Mouse (Mus musculus) forebrain, postnatal 0 days (tissue): ENCODE measurements at regions not wholly inside any gene's neighbourhood (a gene's known extent, or its start where the extent isn't known, plus 50 kb on each side); places are given as distances from the start of the nearest gene placed in this dataset.

ENCODE experiments used
- ATAC-seq: fragments of 200-750 bp; cut with Nextera tagmentation; 2 replicates; pipeline ENCODE4 v1.8.0; 2017; ENCODE audit warnings: mild to moderate bottlenecking, moderate library complexity
- DNase-seq: peaks from one replicate; pipeline ENCODE4 v3.0.0-alpha.2; 2015
- H3K27ac ChIP-seq: fragments of 300-500 bp; sonication (generic); 2 replicates; pipeline ENCODE4 v1.5.1; 2014; ENCODE audit warnings: low read depth, mild to moderate bottlenecking, antibody characterized with exemption, low read length, moderate library complexity, mixed read lengths
- H3K27me3 ChIP-seq: fragments of 300-500 bp; sonication (generic); 2 replicates; pipeline ENCODE4 v1.6.1; 2014; ENCODE audit warnings: mild to moderate bottlenecking, low read length, mixed read lengths; ENCODE audit not compliant: insufficient read depth
- H3K36me3 ChIP-seq: fragments of 300-500 bp; sonication (generic); 2 replicates; pipeline ENCODE4 v1.6.1; 2014; ENCODE audit warnings: mild to moderate bottlenecking, moderate library complexity; ENCODE audit not compliant: insufficient read depth
- H3K4me1 ChIP-seq: fragments of 300-500 bp; sonication (generic); 2 replicates; pipeline ENCODE4 v1.6.1; 2014; ENCODE audit warnings: antibody characterized with exemption; ENCODE audit not compliant: insufficient read depth
- H3K4me2 ChIP-seq: fragments of 300-500 bp; sonication (generic); 2 replicates; pipeline ENCODE4 v1.6.1; 2014; ENCODE audit warnings: low read depth, mild to moderate bottlenecking, moderate library complexity
- H3K4me3 ChIP-seq: fragments of 300-500 bp; sonication (generic); 2 replicates; pipeline ENCODE4 v1.5.1; 2014; ENCODE audit warnings: low read depth, low read length, mixed read lengths
- H3K9ac ChIP-seq: fragments of 300-500 bp; sonication (generic); 2 replicates; pipeline ENCODE4 v1.6.1; 2014; ENCODE audit warnings: mild to moderate bottlenecking
- H3K9me3 ChIP-seq: fragments of 300-500 bp; sonication (generic); 2 replicates; pipeline ENCODE4 v1.6.1; 2016; ENCODE audit warnings: low read length
- CTCF ChIP-seq: sonication (generic); IDR thresholded peaks from 2 replicates; pipeline ENCODE4 v1.5.1; 2016; ENCODE audit warnings: antibody characterized with exemption, control low read depth, low read depth
- WGBS: fragments of 180-500 bp; shearing (Covaris S2); extraction: QIAGEN DNeasy Blood & Tissue Kit; methylation state at CpG from one replicate; pipeline ENCODE4 v1.1.7; 2014; 5-methylcytosine and 5-hydroxymethylcytosine counted together

DNA sequence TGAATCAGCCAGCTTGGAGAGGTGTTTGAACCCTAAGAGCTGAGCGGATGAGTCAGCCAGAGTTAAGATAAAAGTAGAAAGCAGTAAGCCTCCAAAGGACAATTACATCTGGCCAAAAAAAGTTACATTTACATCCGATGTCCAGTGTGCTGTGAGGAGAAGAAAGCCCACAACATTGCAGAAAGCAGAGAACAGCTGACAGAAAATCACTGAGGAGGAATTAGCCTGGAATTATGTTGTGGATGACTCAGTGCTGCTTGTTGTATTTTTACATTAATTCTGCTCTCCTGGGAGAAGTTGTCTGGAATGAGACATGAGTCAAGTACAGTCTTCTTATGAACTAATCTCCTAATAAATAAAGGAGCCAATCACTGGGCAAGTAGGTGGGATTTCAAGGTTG lies 1071.6 kb downstream of the Zpld1 start:
- no peaks in the 10 kb centered on the region for H3K36me3 ChIP-seq
- H3K9ac ChIP-seq, result no peak overlapping the region

DNA sequence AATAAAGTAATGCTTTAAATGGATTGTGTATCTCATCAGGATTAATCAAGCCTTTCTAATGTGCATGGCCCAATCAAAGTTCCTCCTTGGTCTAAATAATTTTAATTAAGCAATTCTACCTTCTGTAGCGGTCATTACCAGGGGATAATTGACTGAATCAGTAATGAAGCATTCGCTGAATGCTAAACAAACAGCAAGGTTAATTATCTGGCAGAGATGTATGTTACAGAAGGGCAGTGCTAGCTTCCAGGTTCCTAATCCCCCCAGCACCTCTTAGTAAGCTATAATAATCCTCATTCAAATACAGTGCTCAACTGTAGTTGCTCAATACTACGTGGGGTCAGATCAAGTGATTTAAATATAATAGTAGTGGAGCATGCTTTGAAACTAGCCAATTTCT lies 1102.6 kb downstream of the Zpld1 start:
- Histone ChIP-seq H3K9me3 (no peaks in the 10 kb centered on the region), H3K27me3 (no peaks in the 10 kb centered on the region), H3K27ac (no peak overlapping the region), H3K4me1 (no peaks in the 10 kb centered on the region), H3K36me3 (no peaks in the 10 kb centered on the region), H3K4me2 (no peak overlapping the region), H3K4me3 (no peak overlapping the region), H3K9ac (no peak overlapping the region)
- TF ChIP-seq CTCF, result no peak
- WGBS, result 13% methylated on average over 3 of the region's 3 CpGs
- ATAC-seq, result no peak
- no peak for DNase-seq

More for the DNA sequence above, 1071.6 kb downstream of the Zpld1 start:
- Histone ChIP-seq H3K27me3 (no peaks in the 10 kb centered on the region), H3K9me3 (no peaks in the 10 kb centered on the region), H3K4me3 (no peak overlapping the region), H3K4me2 (no peak overlapping the region), H3K27ac (no peak overlapping the region), H3K4me1 (no peaks in the 10 kb centered on the region)
- ATAC-seq, result no peak
- WGBS, result 95% methylated on average over 2 of the region's 2 CpGs
- no peak for TF ChIP-seq CTCF
- DNase-seq, result no peak

DNA sequence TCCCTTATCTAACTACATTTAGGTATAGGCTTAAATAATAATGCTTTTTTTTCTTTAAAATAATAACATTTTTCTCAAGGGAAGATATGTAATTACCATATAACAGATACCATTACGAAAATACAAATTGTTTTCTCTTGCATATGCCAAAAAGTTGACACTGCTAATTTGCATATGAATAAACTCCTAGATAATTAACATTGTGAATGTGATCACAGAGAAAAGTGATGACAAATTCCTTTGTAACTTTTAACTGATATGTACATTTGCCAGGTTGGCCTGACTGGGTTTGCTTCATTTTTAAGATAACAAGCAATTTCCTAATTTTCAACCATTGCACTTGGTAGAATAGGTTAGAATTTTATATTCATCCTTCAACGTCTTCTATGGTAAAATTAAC lies 1103.1 kb downstream of the Zpld1 start:
- ATAC-seq, result no peak
- no peak overlapping the region for H3K27ac ChIP-seq
- no peak overlapping the region for H3K4me3 ChIP-seq
- DNase-seq, result no peak
- no peak for TF ChIP-seq CTCF
- no peaks in the 10 kb centered on the region for H3K36me3 ChIP-seq
- H3K4me1 ChIP-seq, result no peaks in the 10 kb centered on the region
- 26% methylated on average over 2 of the region's 2 CpGs for WGBS
- H3K27me3 ChIP-seq, result no peaks in the 10 kb centered on the region
- no peak overlapping the region for H3K9ac ChIP-seq
- H3K9me3 ChIP-seq, result no peaks in the 10 kb centered on the region
- no peak overlapping the region for H3K4me2 ChIP-seq
